Mouse (Mus musculus): ENCODE results near the gene Ccdc86. TPM values are rescaled to one million over a fixed set of nuclear protein-coding genes. Genes with fewer than 3 reads are reported as not detected.

The Ccdc86 gene
- polyA plus RNA-seq, 1 experiment from 2014 or later, result 17.8 TPM

DNA sequence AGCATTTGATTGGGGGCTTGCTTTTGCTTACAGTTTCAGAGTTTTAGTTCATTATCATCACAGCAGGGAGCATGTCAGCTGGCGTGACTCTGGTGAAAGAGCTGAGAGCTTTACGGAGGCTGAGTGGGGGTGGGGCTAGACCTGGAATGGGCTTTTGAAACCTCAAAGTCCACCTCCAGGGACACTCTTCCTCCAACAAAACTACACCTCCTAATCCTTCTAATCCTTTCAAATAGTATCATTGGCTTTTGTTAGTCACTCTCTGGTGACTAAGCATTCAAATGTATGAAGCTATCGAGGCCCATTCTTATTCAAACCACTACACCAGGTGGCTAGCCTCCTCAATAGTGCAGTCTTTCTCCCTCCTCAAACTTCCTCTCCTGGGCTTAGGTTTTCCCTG lies 23.6 kb upstream of the Ccdc86 start:
- H3K4me3 ChIP-seq (ENCODE audit: inconsistent target), result no peak overlapping the region
- H3K79me2 ChIP-seq (ENCODE audit: inconsistent target), result no peaks in the 10 kb centered on the region
- H3K36me3 ChIP-seq (ENCODE audit: inconsistent target), result no peaks in the 10 kb centered on the region
- 92% methylated on average over 3 of the region's 3 CpGs for whole genome bisulfite sequencing (ENCODE audit: missing documents)
- H3K27ac ChIP-seq, result no peak overlapping the region

DNA sequence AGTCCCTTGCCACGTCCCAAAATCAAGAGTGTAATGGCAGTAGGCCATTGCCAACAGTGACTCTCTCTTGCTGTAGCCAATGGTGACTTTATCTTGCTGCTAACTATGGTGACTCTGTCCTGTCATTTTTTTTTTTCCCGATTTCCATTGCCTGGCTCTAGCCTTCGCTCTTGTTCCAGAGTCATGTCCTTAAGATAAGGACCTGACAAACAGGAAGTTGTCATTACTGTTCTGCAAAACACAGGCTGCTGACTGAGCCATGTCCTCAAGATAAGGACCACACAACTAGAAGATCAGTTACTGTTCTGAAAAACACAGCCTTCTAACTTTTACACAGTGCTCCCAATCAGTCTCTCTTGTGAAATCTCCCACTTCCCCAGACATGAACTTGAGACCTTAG lies 21.4 kb upstream of the Ccdc86 start:
- WGBS (ENCODE audit: missing documents), result 60% methylated on average over 3 of the region's 3 CpGs
- no peak overlapping the region for H3K4me3 ChIP-seq (ENCODE audit: inconsistent target)

DNA sequence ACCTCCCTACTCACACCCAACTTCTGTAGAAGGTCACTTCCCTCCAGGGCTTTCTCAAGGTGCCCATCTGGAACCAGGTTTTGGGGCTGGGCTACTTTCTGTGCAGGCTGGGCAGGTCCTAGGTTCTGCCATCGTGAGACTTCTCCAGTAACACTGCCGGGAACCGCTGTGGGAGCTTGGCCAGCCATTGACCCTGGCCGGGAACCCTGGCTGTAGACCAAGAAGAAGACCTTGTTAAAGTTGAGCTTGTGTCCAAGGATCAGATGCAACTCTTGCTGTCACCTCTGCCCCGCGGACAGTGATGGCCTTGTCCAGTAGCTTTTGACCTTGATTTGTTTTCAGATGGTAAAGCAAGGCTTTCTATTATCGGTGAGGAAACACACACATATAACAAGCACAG lies 19.5 kb upstream of the Ccdc86 start:
- H3K27ac ChIP-seq, result no peak overlapping the region
- WGBS (ENCODE audit: missing documents), result 94% methylated on average over 7 of the region's 7 CpGs

More for the DNA sequence above, 21.4 kb upstream of the Ccdc86 start:
- Histone ChIP-seq H3K36me3 (ENCODE audit: inconsistent target) (no peaks in the 10 kb centered on the region), H3K79me2 (ENCODE audit: inconsistent target) (no peaks in the 10 kb centered on the region), H3K27ac (no peak overlapping the region)

DNA sequence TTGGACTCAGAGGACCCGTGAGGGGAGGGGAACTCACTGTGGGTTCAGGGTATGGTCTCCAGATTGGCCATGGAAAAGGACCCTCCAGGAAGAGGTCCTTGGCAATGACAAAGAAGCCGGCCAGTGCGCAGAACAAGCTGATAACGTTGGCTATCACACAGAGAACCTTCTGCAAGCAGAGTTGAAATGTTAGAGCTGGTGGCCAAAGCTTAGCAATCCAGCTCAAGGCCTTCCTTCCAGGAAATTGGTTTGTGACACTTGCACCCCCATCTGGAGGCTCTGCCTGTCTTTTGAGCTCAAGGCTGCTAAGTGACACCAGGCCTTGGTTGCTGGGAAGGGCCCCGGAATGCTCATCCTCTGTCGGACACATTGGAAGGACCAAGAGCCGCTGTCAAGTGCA lies 16.7 kb upstream of the Ccdc86 start:
- WGBS (ENCODE audit: missing documents), result 92% methylated on average over 7 of the region's 7 CpGs
- Histone ChIP-seq H3K36me3 (ENCODE audit: inconsistent target) (no peaks in the 10 kb centered on the region), H3K4me3 (ENCODE audit: inconsistent target) (no peak overlapping the region), H3K27ac (no peak overlapping the region), H3K79me2 (ENCODE audit: inconsistent target) (no peaks in the 10 kb centered on the region)

More for the DNA sequence above, 19.5 kb upstream of the Ccdc86 start:
- no peak overlapping the region for H3K4me3 ChIP-seq (ENCODE audit: inconsistent target)
- H3K79me2 ChIP-seq (ENCODE audit: inconsistent target), result no peaks in the 10 kb centered on the region
- H3K36me3 ChIP-seq (ENCODE audit: inconsistent target), result no peaks in the 10 kb centered on the region

DNA sequence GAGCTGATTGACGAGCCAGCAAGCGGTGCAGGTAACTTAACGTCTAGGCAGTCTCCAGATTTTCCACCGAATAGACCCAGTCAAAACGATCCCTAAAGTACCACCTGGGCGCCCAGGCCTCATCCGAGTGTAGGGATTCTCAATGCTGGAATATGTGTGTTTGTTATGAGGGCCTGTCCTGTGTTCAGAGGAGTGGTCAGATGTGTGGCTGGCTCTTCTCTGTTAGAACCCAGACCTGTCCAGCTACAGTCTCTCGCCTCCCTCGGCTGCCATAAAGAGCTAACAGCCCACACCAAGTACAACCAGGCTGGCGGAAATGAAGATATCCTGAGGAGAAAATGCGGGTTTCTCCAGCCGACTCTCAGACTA lies 10.9 kb upstream of the Ccdc86 start:
- H3K4me3 ChIP-seq (ENCODE audit: inconsistent target), result no peak overlapping the region
- H3K79me2 ChIP-seq (ENCODE audit: inconsistent target), result no peaks in the 10 kb centered on the region
- WGBS (ENCODE audit: missing documents), result 52% methylated on average over 12 of the region's 12 CpGs
- no peaks in the 10 kb centered on the region for H3K36me3 ChIP-seq (ENCODE audit: inconsistent target)
- H3K27ac ChIP-seq, result no peak overlapping the region

DNA sequence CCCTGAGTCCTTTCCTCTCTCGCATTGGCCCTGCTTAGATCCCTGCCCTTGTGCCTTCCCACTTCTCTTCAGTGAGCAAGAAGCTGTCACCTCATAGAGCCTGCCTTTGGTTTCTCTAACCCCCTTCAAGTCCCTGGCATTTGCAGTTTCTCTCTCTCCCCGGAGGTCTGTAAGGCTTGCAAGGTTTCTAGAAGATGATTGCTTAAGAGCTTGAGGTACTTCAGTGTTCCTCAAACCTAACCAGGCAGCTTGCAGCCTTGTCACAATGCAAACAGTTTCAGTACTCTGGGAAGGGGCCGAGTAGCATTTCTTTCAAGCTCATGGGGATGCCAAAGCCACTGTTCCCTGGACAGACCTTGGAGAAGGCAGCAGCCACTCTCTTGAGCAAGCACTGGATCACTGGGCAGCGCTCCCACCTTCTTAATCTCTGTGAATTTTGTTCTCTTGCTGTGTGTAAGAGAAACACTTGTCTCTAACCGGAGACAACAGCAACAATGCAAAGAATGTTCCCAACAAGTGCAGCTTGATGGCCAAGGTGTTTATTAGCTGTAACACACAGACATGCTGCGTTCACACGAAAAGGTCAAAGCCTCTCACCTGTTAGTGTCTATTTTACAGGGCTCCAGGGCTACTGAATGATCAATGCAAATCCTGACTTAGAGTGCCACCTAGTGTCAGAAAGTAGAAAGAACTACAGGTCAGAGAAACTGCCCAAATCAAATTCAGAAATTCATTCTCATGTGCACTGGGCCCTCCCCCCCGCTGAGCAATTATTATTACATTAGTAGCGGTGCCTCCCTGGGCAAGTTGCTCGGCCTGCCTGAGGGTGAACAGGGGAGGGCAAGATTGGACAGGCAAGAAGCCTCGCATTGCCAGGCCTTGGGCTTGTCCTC lies 10.3 kb upstream of the Ccdc86 start:
- H3K36me3 ChIP-seq (ENCODE audit: inconsistent target), result no peaks in the 10 kb centered on the region
- WGBS (ENCODE audit: missing documents), result 35% methylated on average over 11 of the region's 11 CpGs
- no peaks in the 10 kb centered on the region for H3K79me2 ChIP-seq (ENCODE audit: inconsistent target)
- H3K4me3 ChIP-seq (ENCODE audit: inconsistent target), result no peak overlapping the region
- no peak overlapping the region for H3K27ac ChIP-seq

DNA sequence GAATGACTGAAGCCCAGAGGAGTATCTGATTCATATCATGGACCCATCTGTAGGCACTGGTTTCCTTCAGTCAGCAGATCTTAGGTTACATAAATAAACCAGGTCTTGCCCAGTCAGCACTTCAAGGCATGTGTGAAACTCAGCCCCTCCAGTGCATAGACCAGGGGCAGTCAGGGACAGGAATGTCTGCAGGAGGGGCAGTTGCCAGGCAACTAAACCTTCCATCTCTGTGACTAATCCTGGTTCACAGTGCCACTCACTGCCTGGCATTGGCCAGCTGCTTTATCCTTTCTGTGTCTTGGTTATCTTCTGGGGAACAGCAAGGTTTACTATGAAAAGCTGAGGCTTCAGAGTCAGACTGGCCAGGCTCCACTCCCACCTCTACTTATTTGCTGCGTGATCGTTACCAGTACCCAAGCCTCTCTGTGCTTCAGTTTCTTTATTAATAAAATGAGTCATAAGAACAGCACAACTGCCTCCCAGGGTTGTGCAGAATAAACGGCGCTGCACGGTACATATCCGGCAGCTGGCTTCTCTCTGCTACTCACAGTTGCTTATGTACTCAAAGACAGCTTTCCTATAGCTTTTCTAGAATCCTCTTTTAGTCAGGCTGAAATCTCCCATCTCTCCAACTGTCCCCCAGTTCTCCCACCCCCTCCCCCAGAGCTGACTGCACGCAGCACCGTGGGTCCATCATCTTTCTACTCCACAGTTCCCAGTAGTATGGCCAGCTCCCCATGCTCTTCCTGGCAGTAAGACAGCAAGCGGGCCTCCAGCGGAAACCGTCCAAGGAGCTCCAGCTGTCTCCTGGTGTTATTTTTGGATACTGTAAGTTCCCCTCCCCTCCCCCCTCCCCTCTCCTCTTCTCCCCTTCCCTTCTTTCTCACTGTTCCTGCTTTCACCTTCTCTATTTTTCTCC lies 3.2 kb upstream of the Ccdc86 start:
- Histone ChIP-seq H3K4me3 (ENCODE audit: inconsistent target) (no peak overlapping the region), H3K79me2 (ENCODE audit: inconsistent target) (peaks cover 18% of the 10 kb centered on the region), H3K36me3 (ENCODE audit: inconsistent target) (no peaks in the 10 kb centered on the region), H3K27ac (no peak overlapping the region)
- 71% methylated on average over 11 of the region's 11 CpGs for WGBS (ENCODE audit: missing documents)

DNA sequence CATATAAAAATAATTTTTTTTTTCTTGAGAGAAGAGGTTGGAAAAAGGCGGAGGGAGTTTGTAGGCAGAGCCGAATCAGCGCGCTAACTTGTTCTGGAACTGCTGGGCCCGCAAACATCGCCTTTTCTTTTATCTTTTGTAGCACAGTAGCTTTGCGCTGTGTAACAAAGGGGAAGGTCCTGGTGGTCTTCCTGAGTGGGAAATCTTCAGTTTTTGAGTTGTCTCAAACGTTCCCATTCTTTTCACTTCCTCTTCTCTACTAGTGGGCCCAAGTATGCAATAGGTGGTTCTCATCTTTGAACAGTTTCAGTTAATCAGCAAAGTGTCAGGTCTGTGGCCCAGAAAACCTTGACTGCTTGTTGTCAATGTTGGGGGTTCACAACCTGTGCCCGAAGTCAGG lies 492 bp upstream of the Ccdc86 start:
- peaks cover 35% of the 10 kb centered on the region for H3K79me2 ChIP-seq (ENCODE audit: inconsistent target)
- peak overlapping the region; percentile 81 for H3K4me3 ChIP-seq (ENCODE audit: inconsistent target)
- H3K36me3 ChIP-seq (ENCODE audit: inconsistent target), result peaks cover 8% of the 10 kb centered on the region
- 13% methylated on average over 9 of the region's 9 CpGs for WGBS (ENCODE audit: missing documents)
- H3K27ac ChIP-seq, result peak overlapping the region; percentile 47

DNA sequence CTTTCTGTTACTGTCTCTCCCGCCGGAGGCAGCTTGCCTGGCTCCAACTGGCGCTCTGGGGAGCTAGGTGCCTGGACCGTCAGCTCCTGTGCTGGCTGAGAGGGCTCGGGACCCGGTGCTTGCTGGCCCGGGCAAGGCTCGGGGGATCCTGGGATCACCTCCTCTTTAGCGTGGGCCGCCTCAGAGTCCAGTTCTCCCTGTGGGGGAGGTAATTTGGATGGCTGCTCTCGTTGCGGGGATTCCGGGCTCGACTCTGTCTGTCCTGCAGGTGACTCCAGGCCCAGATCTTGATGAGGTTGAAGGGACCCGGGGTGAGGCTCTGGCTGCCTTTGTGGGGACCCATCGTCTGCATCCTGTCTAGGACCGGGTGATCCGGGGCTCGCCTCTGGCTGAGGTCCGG lies 650 bp downstream of the Ccdc86 start:
- under 1% methylated on average over 20 of the region's 20 CpGs for WGBS (ENCODE audit: missing documents)
- H3K27ac ChIP-seq, result peak overlapping the region; percentile 57

DNA sequence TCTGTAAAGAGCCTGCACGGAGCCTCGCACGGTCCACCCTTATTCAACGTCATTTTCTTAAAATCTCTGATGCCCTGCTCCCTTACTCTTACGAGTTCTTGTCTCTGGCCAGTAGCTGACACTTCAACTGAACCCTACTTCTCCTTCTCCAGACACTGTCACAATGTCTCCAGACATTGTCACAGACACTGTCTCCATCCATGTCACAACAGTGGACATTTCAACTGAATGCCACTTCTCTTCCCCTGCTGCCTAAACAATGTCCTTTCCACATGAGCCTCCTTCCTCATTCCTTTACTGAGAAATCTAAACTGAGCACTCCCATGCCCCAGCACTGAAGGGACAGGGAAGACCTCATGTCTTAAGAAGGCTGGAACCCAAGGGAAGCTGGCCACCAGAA lies 1.8 kb downstream of the Ccdc86 start:
- peak overlapping the region; percentile 81 for H3K4me3 ChIP-seq (ENCODE audit: inconsistent target)
- WGBS (ENCODE audit: missing documents), result 75% methylated on average over 5 of the region's 5 CpGs
- H3K79me2 ChIP-seq (ENCODE audit: inconsistent target), result peaks cover 35% of the 10 kb centered on the region
- peaks cover 27% of the 10 kb centered on the region for H3K36me3 ChIP-seq (ENCODE audit: inconsistent target)
- H3K27ac ChIP-seq, result peak overlapping the region; percentile 57

More for the DNA sequence above, 650 bp downstream of the Ccdc86 start:
- Histone ChIP-seq H3K4me3 (ENCODE audit: inconsistent target) (peak overlapping the region; percentile 81), H3K79me2 (ENCODE audit: inconsistent target) (peaks cover 35% of the 10 kb centered on the region), H3K36me3 (ENCODE audit: inconsistent target) (peaks cover 15% of the 10 kb centered on the region)

DNA sequence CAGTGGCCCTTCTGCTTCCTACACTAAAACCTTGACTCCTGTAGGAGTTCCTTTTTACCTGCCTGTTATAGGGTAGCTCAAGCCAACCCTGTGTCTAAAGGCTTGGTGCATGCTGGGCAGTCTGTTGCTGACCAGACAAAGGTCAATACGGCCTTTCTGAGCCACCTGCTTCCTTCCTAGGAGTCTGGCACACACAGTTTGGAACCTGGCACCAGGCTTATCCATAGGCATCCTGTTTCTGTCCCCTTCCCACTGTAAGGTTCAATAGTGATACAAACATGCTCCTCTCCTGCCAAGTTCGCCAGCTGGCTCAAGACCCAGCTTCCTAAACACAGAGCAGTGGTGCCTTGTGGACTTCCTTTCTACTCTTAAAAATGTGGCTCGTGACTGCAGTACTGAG lies 2.6 kb downstream of the Ccdc86 start:
- Histone ChIP-seq H3K79me2 (ENCODE audit: inconsistent target) (peaks cover 35% of the 10 kb centered on the region), H3K27ac (peak overlapping the region; percentile 57), H3K4me3 (ENCODE audit: inconsistent target) (peak overlapping the region; percentile 81), H3K36me3 (ENCODE audit: inconsistent target) (peaks cover 34% of the 10 kb centered on the region)
- 54% methylated on average over 3 of the region's 3 CpGs for WGBS (ENCODE audit: missing documents)

DNA sequence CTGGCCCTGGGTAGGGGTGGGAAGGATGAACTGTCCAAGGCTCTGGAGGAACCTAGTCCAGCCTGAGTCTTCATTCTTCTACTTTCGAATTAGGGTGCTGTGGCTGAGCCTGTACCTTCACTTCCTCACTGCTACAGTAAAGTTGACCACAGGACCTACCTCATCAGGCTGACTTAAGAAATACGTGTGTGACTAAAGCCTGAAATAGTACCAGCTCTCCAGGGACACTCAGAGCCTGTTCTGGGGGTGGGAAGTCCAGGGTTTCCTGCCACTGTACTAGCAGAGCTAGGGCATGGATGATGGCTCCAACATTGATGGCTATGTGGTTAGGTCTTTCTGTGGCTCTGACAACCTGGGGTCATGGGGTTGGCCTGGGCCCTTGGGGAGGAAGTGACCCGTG lies 5.1 kb downstream of the Ccdc86 start:
- peaks cover 34% of the 10 kb centered on the region for H3K36me3 ChIP-seq (ENCODE audit: inconsistent target)
- 8% methylated on average over 3 of the region's 3 CpGs for WGBS (ENCODE audit: missing documents)
- H3K79me2 ChIP-seq (ENCODE audit: inconsistent target), result peaks cover 34% of the 10 kb centered on the region
- H3K27ac ChIP-seq, result no peak overlapping the region
- no peak overlapping the region for H3K4me3 ChIP-seq (ENCODE audit: inconsistent target)

DNA sequence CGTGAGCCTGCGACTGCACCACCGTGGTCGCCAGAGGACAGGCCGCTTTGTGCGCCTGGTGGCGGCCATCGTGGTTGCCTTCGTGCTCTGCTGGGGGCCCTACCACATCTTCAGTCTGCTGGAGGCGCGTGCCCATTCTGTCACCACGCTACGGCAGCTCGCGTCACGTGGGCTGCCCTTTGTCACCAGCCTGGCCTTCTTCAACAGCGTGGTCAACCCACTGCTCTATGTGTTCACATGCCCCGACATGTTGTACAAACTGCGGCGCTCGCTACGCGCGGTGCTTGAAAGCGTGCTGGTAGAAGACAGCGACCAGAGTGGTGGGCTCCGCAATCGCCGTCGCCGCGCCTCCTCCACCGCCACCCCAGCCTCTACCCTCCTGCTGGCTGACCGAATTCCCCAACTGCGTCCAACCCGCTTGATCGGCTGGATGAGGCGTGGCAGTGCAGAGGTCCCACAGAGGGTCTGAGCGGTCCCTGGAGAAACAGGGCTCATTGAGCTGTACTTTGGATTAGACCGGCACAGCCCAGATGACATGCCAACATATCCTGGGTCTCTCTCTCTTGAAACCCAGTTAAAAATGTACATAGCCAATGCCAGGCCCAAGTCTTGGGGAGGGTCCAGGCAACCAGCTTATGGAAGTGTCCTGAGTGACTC lies 8.1 kb downstream of the Ccdc86 start:
- Histone ChIP-seq H3K27ac (no peak overlapping the region), H3K79me2 (ENCODE audit: inconsistent target) (peaks cover 3% of the 10 kb centered on the region), H3K4me3 (ENCODE audit: inconsistent target) (no peak overlapping the region), H3K36me3 (ENCODE audit: inconsistent target) (peaks cover 34% of the 10 kb centered on the region)
- WGBS (ENCODE audit: missing documents), result 68% methylated on average over 31 of the region's 40 CpGs

DNA sequence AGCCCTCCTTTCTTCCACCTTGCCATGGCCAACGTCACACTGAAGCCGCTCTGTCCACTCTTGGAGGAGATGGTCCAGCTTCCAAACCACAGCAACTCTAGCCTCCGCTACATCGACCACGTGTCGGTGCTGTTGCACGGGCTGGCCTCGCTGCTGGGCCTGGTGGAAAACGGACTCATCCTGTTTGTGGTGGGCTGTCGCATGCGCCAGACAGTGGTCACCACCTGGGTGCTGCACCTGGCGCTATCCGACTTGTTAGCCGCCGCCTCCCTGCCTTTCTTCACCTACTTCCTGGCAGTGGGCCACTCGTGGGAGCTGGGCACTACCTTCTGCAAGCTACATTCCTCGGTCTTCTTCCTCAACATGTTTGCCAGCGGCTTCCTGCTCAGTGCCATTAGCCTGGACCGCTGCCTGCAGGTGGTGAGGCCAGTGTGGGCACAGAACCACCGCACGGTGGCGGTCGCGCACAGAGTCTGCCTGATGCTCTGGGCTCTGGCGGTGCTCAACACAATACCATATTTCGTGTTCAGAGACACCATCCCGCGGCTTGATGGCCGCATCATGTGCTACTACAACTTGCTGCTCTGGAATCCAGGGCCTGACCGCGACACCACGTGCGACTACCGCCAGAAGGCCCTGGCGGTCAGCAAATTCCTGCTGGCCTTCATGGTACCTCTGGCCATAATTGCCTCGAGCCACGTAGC lies 8.8 kb downstream of the Ccdc86 start:
- H3K79me2 ChIP-seq (ENCODE audit: inconsistent target), result no peaks in the 10 kb centered on the region
- H3K4me3 ChIP-seq (ENCODE audit: inconsistent target), result no peak overlapping the region
- 31% methylated on average over 37 of the region's 37 CpGs for WGBS (ENCODE audit: missing documents)
- H3K27ac ChIP-seq, result no peak overlapping the region
- peaks cover 33% of the 10 kb centered on the region for H3K36me3 ChIP-seq (ENCODE audit: inconsistent target)
